Mouse (Mus musculus) T-helper 17 cell (primary cell): ENCODE measurements around the gene Dpp8.

Experiments
- in situ Hi-C, 2 experiments: fragments of 300-600 bp; cut with MboI, MseI; formaldehyde crosslinking; loops; 1 replicate in 1 of 2; 2 replicates in 1 of 2; pipeline ENCODE4 v1.15.1; 2025; ENCODE audit warnings: high pct_unique_total_duplicates in 2 of 2

Dpp8 gene

GRCm38 (mm10) chr9:65123552-65124168, 91.4 kb downstream of the Dpp8 start:
- in situ Hi-C loops = no loop called here

GRCm38 (mm10) chr9:65128123-65128815, 96.1 kb downstream of the Dpp8 start:
- in situ Hi-C loops = no loop called here

- in situ Hi-C loops = loop anchor here (5.0 kb wide), 2 partner anchors 51 to 61 kb away; no protein-coding TSS in a partner anchor
Observed at GRCm38 (mm10) chr9:65131717-65132116, 99.5 kb downstream of the Dpp8 start.
